Mouse (Mus musculus): ENCODE data around the gene Bmp2k.

The Bmp2k gene

GRCm38 (mm10) chr5:97054801-97055200 lies 57.3 kb downstream of the Bmp2k start:
- in situ Hi-C loops (cut with MboI): loop anchor here (10.0 kb wide), 1 partner anchor 140 kb away; no protein-coding TSS in a partner anchor

GRCm38 (mm10) chr5:97055511-97056068 lies 58.1 kb downstream of the Bmp2k start:
- in situ Hi-C loops (cut with MboI): loop anchor here (10.0 kb wide), 1 partner anchor 141 kb away; no protein-coding TSS in a partner anchor

- in situ Hi-C loops (cut with MboI): loop anchor here (10.0 kb wide), 1 partner anchor 142 kb away; no protein-coding TSS in a partner anchor
Observed at GRCm38 (mm10) chr5:97056359-97056758, 58.9 kb downstream of the Bmp2k start.

GRCm38 (mm10) chr5:97056791-97057450 lies 59.4 kb downstream of the Bmp2k start:
- in situ Hi-C loops (cut with MboI): loop anchor here (10.0 kb wide), 1 partner anchor 142 kb away; no protein-coding TSS in a partner anchor

- in situ Hi-C loops (cut with MboI): no loop called here
Observed at GRCm38 (mm10) chr5:97060864-97061263, 63.4 kb downstream of the Bmp2k start.

- in situ Hi-C loops (cut with MboI): no loop called here
Observed at GRCm38 (mm10) chr5:97062041-97062440, 64.6 kb downstream of the Bmp2k start.

- in situ Hi-C loops (cut with MboI): no loop called here
Observed at GRCm38 (mm10) chr5:97065746-97066145, 68.3 kb downstream of the Bmp2k start.

- in situ Hi-C loops (cut with MboI): no loop called here
Observed at GRCm38 (mm10) chr5:97075476-97076151, 78.1 kb downstream of the Bmp2k start.

GRCm38 (mm10) chr5:97076167-97076566 lies 78.7 kb downstream of the Bmp2k start:
- in situ Hi-C loops (cut with MboI): no loop called here

- in situ Hi-C loops (cut with MboI): no loop called here
Observed at GRCm38 (mm10) chr5:97077676-97078075, 80.2 kb downstream of the Bmp2k start.

GRCm38 (mm10) chr5:97078641-97079040 lies 81.2 kb downstream of the Bmp2k start:
- in situ Hi-C loops (cut with MboI): no loop called here

GRCm38 (mm10) chr5:97081481-97081880 lies 84.0 kb downstream of the Bmp2k start:
- in situ Hi-C loops (cut with MboI): no loop called here

GRCm38 (mm10) chr5:97083701-97084100 lies 86.2 kb downstream of the Bmp2k start:
- in situ Hi-C loops (cut with MboI): no loop called here

- in situ Hi-C loops (cut with MboI): no loop called here
Observed at GRCm38 (mm10) chr5:97084541-97084940, 87.1 kb downstream of the Bmp2k start.

- in situ Hi-C loops (cut with MboI): no loop called here
Observed at GRCm38 (mm10) chr5:97085071-97085470, 87.6 kb downstream of the Bmp2k start.

- in situ Hi-C loops (cut with MboI): no loop called here
Observed at GRCm38 (mm10) chr5:97087030-97087630, 89.6 kb downstream of the Bmp2k start.

GRCm38 (mm10) chr5:97087746-97088145 lies 90.3 kb downstream of the Bmp2k start:
- in situ Hi-C loops (cut with MboI): no loop called here

GRCm38 (mm10) chr5:97088231-97088630 lies 90.7 kb downstream of the Bmp2k start:
- in situ Hi-C loops (cut with MboI): no loop called here

- in situ Hi-C loops (cut with MboI): no loop called here
Observed at GRCm38 (mm10) chr5:97089426-97089825, 91.9 kb downstream of the Bmp2k start.

GRCm38 (mm10) chr5:97090034-97090784 lies 92.7 kb downstream of the Bmp2k start:
- in situ Hi-C loops (cut with MboI): no loop called here

- in situ Hi-C loops (cut with MboI): no loop called here
Observed at GRCm38 (mm10) chr5:97092970-97093369, 95.5 kb downstream of the Bmp2k start.

- in situ Hi-C loops (cut with MboI): no loop called here
Observed at GRCm38 (mm10) chr5:97095335-97095734, 97.8 kb downstream of the Bmp2k start.

Data from mature B cell (primary cell).